Mouse (Mus musculus) spleen, adult 2 months (tissue): ENCODE results near the gene Unc45a.

ENCODE experiments used
- CTCF ChIP-seq: fragments of 200-500 bp; IDR thresholded peaks from 2 replicates; pipeline ENCODE4 v1.5.1; 2011; ENCODE audit warnings: mild to moderate bottlenecking, inconsistent platforms; ENCODE audit not compliant: insufficient read depth, insufficient read length, insufficient replicate concordance; ENCODE audit errors: extremely low read depth
- POLR2A ChIP-seq: fragments of 200-500 bp; IDR thresholded peaks from 2 replicates; pipeline ENCODE4 v1.6.1; 2011; ENCODE audit warnings: low read depth, low read length, inconsistent platforms

GRCm38 (mm10) chr7:80315733-80316132 is 25.1 kb downstream of the Unc45a start:
- no peak for TF ChIP-seq CTCF
- TF ChIP-seq POLR2A, result no peak
